Mouse (Mus musculus): ENCODE results near the gene Psmg1.
"Not testable (repeated sequence)": the region's sequence is repeated elsewhere in the genome, so short reads cannot be mapped to it uniquely, and the experiment has no call there.

Psmg1 gene

GRCm38 (mm10) chr16:95990462-95991121 is at the start of gene Psmg1:
Gene Psmg1 (minus strand): TSS chr16:95990960.
- in situ Hi-C loops (cut with MboI, MseI), result no loop called here

- in situ Hi-C loops (cut with MboI, MseI), result no loop called here
Observed at GRCm38 (mm10) chr16:96039538-96039937, 48.8 kb upstream of the Psmg1 start.

GRCm38 (mm10) chr16:96034473-96034872 is 43.7 kb upstream of the Psmg1 start:
- in situ Hi-C loops (cut with MboI, MseI), result no loop called here

GRCm38 (mm10) chr16:96032368-96033043 is 41.7 kb upstream of the Psmg1 start:
- in situ Hi-C loops (cut with MboI, MseI), result no loop called here

- in situ Hi-C loops (cut with MboI, MseI), result no loop called here
Observed at GRCm38 (mm10) chr16:96030476-96031102, 39.8 kb upstream of the Psmg1 start.

GRCm38 (mm10) chr16:96026256-96026655 is 35.5 kb upstream of the Psmg1 start:
- in situ Hi-C loops (cut with MboI, MseI), result no loop called here

- in situ Hi-C loops (cut with MboI, MseI), result no loop called here
Observed at GRCm38 (mm10) chr16:96025244-96025643, 34.5 kb upstream of the Psmg1 start.

GRCm38 (mm10) chr16:96021045-96021444 is 30.3 kb upstream of the Psmg1 start:
- in situ Hi-C loops (cut with MboI, MseI), result no loop called here

GRCm38 (mm10) chr16:96009124-96009523 is 18.4 kb upstream of the Psmg1 start:
- in situ Hi-C loops (cut with MboI, MseI), result not testable (repeated sequence)

- in situ Hi-C loops (cut with MboI, MseI), result not testable (repeated sequence)
Observed at GRCm38 (mm10) chr16:96004278-96004677, 13.5 kb upstream of the Psmg1 start.

- in situ Hi-C loops (cut with MboI, MseI), result no loop called here
Observed at GRCm38 (mm10) chr16:95999291-95999690, 8.5 kb upstream of the Psmg1 start.

- in situ Hi-C loops (cut with MboI, MseI), result no loop called here
Observed at GRCm38 (mm10) chr16:95996156-95996555, 5.4 kb upstream of the Psmg1 start.

- in situ Hi-C loops (cut with MboI, MseI), result not testable (repeated sequence)
Observed at GRCm38 (mm10) chr16:95994576-95994975, 3.8 kb upstream of the Psmg1 start.

- in situ Hi-C loops (cut with MboI, MseI), result no loop called here
Observed at GRCm38 (mm10) chr16:95992596-95992995, 1.8 kb upstream of the Psmg1 start.

- in situ Hi-C loops (cut with MboI, MseI), result no loop called here
Observed at GRCm38 (mm10) chr16:95991122-95991900, 551 bp upstream of the Psmg1 start.

- in situ Hi-C loops (cut with MboI, MseI), result no loop called here
Observed at GRCm38 (mm10) chr16:95984911-95985310, 5.8 kb downstream of the Psmg1 start.

- in situ Hi-C loops (cut with MboI, MseI), result no loop called here
Observed at GRCm38 (mm10) chr16:95983601-95984000, 7.2 kb downstream of the Psmg1 start.

- in situ Hi-C loops (cut with MboI, MseI), result no loop called here
Observed at GRCm38 (mm10) chr16:95970841-95971240, 19.9 kb downstream of the Psmg1 start.

- in situ Hi-C loops (cut with MboI, MseI), result loop anchor here (10.0 kb wide), 1 partner anchor 773 kb away; no protein-coding TSS in a partner anchor
Observed at GRCm38 (mm10) chr16:95967455-95967854, 23.3 kb downstream of the Psmg1 start.

- in situ Hi-C loops (cut with MboI, MseI), result loop anchor here (10.0 kb wide), 1 partner anchor 770 kb away; no protein-coding TSS in a partner anchor
Observed at GRCm38 (mm10) chr16:95964427-95965023, 26.2 kb downstream of the Psmg1 start.

- in situ Hi-C loops (cut with MboI, MseI), result loop anchor here (10.0 kb wide), 1 partner anchor 767 kb away; no protein-coding TSS in a partner anchor
Observed at GRCm38 (mm10) chr16:95961484-95961883, 29.3 kb downstream of the Psmg1 start.
